Mouse (Mus musculus): ENCODE results near the gene Gpr84.

DNA sequence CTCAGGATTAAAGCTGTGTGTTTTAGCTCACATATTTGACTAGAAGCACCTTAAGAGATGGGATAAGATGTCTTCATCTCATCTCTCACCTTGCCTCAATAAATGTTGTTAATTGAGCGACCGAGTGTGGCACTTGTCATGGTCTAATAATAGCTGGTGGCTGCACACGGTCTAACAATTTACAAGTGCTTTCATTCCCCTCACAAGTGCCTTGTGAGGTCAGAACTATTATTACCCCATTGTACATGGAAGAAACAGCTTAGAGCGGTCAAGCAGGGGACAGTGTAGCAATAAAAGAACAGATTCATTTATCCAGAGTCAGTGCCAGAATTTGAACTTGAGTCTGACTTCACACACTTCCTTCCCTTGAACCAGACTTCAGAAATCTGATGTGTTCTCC lies 45.0 kb upstream of the Gpr84 start:
- TF ChIP-seq CTCF (IDR thresholded peaks at IDR 0.05; ENCODE audit: low read depth, low read length) (no peak), POLR2A (IDR thresholded peaks at IDR 0.05; ENCODE audit: insufficient read depth, low read length) (no peak)
